Mouse (Mus musculus) CD4-positive naive resting alpha-beta T cell, adult 76 days (primary cell): Measurements from ENCODE around the gene Unc93a2. TPM values are rescaled to one million over a fixed set of nuclear protein-coding genes. Genes with fewer than 3 reads are reported as not detected.

ENCODE experiments used
- total RNA-seq: library from RNA; stranded (reverse); gene quantifications from one replicate; pipeline ENCODE4 v1.2.4, GENCODE M21; 2023

Gene Unc93a2
- 0.23 TPM for total RNA-seq

GRCm38 (mm10) chr17:7385364-7385763, at the start of gene Unc93a2:
Unc93a2 (minus strand) TSS chr17:7385464.

GRCm38 (mm10) chr17:7371879-7372278, 13.4 kb downstream of the Unc93a2 start, which contains the start of gene Gm49630:
Gm49630 (minus strand) TSS chr17:7371979.

GRCm38 (mm10) chr17:7352596-7352995, 32.7 kb downstream of the Unc93a2 start, which contains the start of gene Ttll2:
Ttll2 (minus strand) TSS chr17:7352696.

GRCm38 (mm10) chr17:7324346-7324745, 60.9 kb downstream of the Unc93a2 start, which contains the start of gene Tcp10a:
Tcp10a (plus strand) TSS chr17:7324646.

Other genes with a start within 250 kb of the Unc93a2 start
- 8.3 TPM for gene Rps6ka2, start 215.3 kb downstream of the Unc93a2 start, total RNA-seq
- not detected for gene Tcp10a, start 60.8 kb downstream of the Unc93a2 start, total RNA-seq
- gene Ttll2, start 32.8 kb downstream of the Unc93a2 start, total RNA-seq = not detected
- gene Gm49630, start 13.5 kb downstream of the Unc93a2 start, total RNA-seq = not detected